Mouse (Mus musculus) intestine, embryonic 16.5 days (tissue): ENCODE data around the gene Cdh20. TPM values are rescaled to one million over a fixed set of nuclear protein-coding genes. Genes with fewer than 3 reads are reported as not detected.

ENCODE experiments used
- ATAC-seq: fragments of 200-750 bp; cut with Nextera tagmentation; 2 replicates; pipeline ENCODE4 v1.8.0; 2017; ENCODE audit warnings: moderate TSS enrichment, moderate library complexity
- H3K27ac ChIP-seq: fragments of 300-500 bp; sonication (generic); 2 replicates; pipeline ENCODE4 v1.5.1; 2014; ENCODE audit warnings: mild to moderate bottlenecking, low read length
- H3K27me3 ChIP-seq: fragments of 300-500 bp; sonication (generic); replicated peaks from 2 replicates; pipeline ENCODE4 v1.6.1; 2014; ENCODE audit warnings: low read length, control low read depth, mixed read lengths; ENCODE audit not compliant: control insufficient read depth, insufficient read depth
- H3K36me3 ChIP-seq: fragments of 300-500 bp; sonication (generic); 2 replicates; pipeline ENCODE4 v1.6.1; 2014; ENCODE audit warnings: low read length, control low read depth; ENCODE audit not compliant: control insufficient read depth, insufficient read depth
- H3K4me1 ChIP-seq: fragments of 300-500 bp; sonication (generic); 2 replicates; pipeline ENCODE4 v1.6.1; 2014; ENCODE audit warnings: low read length, control low read depth, mixed read lengths; ENCODE audit not compliant: control insufficient read depth, insufficient read depth
- H3K4me2 ChIP-seq: fragments of 300-500 bp; sonication (generic); 2 replicates; pipeline ENCODE4 v1.6.1; 2014; ENCODE audit warnings: low read depth, low read length, control low read depth
- H3K4me3 ChIP-seq: fragments of 300-500 bp; sonication (generic); 2 replicates; pipeline ENCODE4 v1.5.1; 2014; ENCODE audit warnings: mild to moderate bottlenecking, low read length
- H3K9ac ChIP-seq: fragments of 300-500 bp; sonication (generic); 2 replicates; pipeline ENCODE4 v1.6.1; 2014; ENCODE audit warnings: low read depth, low read length
- H3K9me3 ChIP-seq: fragments of 300-500 bp; sonication (generic); 2 replicates; pipeline ENCODE4 v1.6.1; 2016; ENCODE audit warnings: low read length, control low read depth; ENCODE audit not compliant: control insufficient read depth
- WGBS: fragments of 180-500 bp; shearing (Covaris S2); extraction: QIAGEN DNeasy Blood & Tissue Kit; methylation state at CpG from one replicate; pipeline ENCODE4 v1.1.7; 2014; 5-methylcytosine and 5-hydroxymethylcytosine counted together
- polyA plus RNA-seq: library from polyadenylated mRNA; unstranded; fragments of >200 nt; fragmentation: Nextera tagmentation; extraction: Ambion mirVana; gene quantifications from 2 replicates; pipeline ENCODE4 v1.2.1, GENCODE M21; 2015

The Cdh20 gene
- polyA plus RNA-seq, 1 experiment from 2014 or later: 0.10 TPM

DNA sequence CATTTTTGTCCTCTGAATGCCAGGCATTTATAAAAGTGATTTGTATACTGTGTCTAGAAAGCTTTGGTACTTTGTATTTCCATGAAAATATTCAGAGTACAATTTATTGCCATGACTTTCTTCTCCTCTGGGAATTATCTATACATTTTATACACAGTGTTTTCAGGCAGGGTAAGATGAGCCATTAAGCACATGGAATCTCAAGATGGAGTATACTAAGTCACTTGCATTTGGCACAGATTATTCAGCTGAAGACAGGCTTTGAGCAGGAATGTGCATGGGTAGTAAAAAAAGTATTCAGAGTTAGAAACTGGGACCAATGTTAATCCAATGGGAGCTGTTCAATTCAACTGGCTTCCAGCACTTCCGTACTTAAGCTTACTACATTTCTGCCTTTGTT, 109.1 kb downstream of the Cdh20 start:
- no peak overlapping the region for H3K4me2 ChIP-seq
- no peaks in the 10 kb centered on the region for H3K4me1 ChIP-seq
- no peak overlapping the region for H3K9ac ChIP-seq
- 70% methylated on average over 1 of the region's 1 CpGs for WGBS
- H3K4me3 ChIP-seq: no peak overlapping the region
- H3K36me3 ChIP-seq: no peaks in the 10 kb centered on the region
- no peak overlapping the region for H3K27ac ChIP-seq
- H3K27me3 ChIP-seq: no peaks in the 10 kb centered on the region
- no peak for ATAC-seq
- no peaks in the 10 kb centered on the region for H3K9me3 ChIP-seq

DNA sequence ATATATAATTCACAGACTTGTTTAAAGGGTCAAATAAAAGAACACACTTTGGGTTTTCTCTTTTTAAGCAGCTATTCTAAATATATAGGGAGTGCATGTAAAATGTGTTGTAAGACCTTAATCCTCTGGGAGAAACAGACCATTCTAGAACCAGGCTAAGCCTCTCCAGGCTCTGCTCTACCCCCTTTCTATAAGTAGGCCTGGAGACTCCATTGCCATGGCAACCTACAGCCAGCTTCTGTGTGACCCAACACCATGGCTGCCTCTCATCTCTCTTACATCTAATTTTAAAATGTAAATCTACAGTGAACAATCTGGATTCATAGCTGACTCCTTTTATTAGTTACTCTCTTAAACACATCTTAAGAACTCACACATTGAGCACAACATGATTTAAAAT, 133.5 kb downstream of the Cdh20 start:
- ATAC-seq: no peak

DNA sequence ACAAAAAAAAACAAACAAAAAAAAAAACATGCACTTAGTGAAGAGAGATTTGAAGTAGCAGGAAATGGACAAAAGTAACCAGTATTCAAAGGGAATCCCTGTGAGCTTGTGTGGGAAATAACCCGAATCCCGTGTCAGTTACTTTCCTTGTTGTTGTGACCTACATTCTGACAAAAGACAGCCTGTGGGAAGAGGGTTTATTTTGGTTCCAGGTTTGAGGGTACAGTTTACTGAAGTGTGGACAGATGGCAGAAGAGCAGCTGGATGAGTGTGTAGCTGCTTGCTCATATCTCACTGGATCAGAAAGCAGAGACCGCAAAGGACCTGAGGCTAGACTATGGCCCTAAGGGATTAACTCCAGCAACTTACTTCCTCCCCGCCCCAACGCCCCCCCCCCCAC, 135.1 kb downstream of the Cdh20 start:
- Histone ChIP-seq H3K4me2 (no peak overlapping the region), H3K9ac (no peak overlapping the region), H3K4me1 (no peaks in the 10 kb centered on the region), H3K36me3 (no peaks in the 10 kb centered on the region), H3K9me3 (no peaks in the 10 kb centered on the region), H3K27ac (no peak overlapping the region), H3K27me3 (no peaks in the 10 kb centered on the region), H3K4me3 (no peak overlapping the region)
- 73% methylated on average over 5 of the region's 5 CpGs for WGBS
- no peak for ATAC-seq

More for the DNA sequence above, 133.5 kb downstream of the Cdh20 start:
- H3K4me3 ChIP-seq: no peak overlapping the region
- H3K36me3 ChIP-seq: no peaks in the 10 kb centered on the region
- no peak overlapping the region for H3K27ac ChIP-seq
- no peaks in the 10 kb centered on the region for H3K9me3 ChIP-seq
- H3K4me2 ChIP-seq: no peak overlapping the region
- H3K9ac ChIP-seq: no peak overlapping the region
- H3K4me1 ChIP-seq: no peaks in the 10 kb centered on the region
- H3K27me3 ChIP-seq: no peaks in the 10 kb centered on the region

DNA sequence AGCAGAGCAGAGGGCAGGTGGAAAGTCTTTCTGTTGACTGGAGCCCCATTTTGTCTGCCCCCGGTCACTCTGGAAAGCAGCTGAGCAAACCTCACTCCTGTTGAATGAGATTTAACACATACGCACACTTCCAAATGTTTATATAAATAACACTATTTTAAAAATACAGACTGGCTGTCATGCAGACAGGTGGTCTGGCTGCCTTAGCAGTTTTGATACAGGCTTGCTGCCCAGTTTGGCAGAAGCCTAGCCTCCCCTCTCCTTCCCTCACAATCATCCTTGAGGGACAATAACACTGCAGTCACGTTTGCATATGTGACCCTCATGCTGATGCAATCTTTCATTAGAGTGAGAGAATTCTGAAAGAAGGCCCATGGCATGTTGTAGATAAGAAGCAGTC, 144.1 kb downstream of the Cdh20 start:
- Histone ChIP-seq H3K4me2 (no peak overlapping the region), H3K9ac (no peak overlapping the region), H3K4me1 (no peaks in the 10 kb centered on the region), H3K9me3 (no peaks in the 10 kb centered on the region), H3K27ac (no peak overlapping the region), H3K36me3 (no peaks in the 10 kb centered on the region), H3K4me3 (no peak overlapping the region), H3K27me3 (no peaks in the 10 kb centered on the region)
- WGBS: 34% methylated on average over 3 of the region's 3 CpGs
- ATAC-seq: no peak

DNA sequence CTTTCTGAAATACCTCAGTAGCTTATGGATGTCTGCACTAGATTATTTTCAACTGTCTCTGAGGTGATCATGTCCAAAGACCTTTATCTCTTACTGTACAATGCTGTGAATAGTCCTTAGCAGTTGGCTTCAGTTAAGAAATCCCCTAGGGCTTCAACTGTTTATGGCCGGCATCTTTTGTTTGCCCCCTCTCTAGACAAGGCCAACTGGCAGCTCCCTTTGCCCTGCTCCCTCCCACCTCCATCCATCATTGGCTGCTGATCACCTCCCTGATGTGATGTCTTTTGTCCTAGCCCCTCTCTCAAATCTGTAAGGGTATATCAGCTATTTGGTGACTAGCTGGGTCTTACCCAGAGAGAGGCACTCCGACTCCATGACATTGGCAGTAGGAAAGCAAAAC, 148.2 kb downstream of the Cdh20 start:
- Histone ChIP-seq H3K36me3 (no peaks in the 10 kb centered on the region), H3K9me3 (no peaks in the 10 kb centered on the region), H3K4me2 (no peak overlapping the region), H3K4me3 (no peak overlapping the region), H3K27ac (no peak overlapping the region), H3K9ac (no peak overlapping the region), H3K27me3 (no peaks in the 10 kb centered on the region), H3K4me1 (no peaks in the 10 kb centered on the region)
- ATAC-seq: no peak
- 72% methylated on average over 2 of the region's 2 CpGs for whole genome bisulfite sequencing

DNA sequence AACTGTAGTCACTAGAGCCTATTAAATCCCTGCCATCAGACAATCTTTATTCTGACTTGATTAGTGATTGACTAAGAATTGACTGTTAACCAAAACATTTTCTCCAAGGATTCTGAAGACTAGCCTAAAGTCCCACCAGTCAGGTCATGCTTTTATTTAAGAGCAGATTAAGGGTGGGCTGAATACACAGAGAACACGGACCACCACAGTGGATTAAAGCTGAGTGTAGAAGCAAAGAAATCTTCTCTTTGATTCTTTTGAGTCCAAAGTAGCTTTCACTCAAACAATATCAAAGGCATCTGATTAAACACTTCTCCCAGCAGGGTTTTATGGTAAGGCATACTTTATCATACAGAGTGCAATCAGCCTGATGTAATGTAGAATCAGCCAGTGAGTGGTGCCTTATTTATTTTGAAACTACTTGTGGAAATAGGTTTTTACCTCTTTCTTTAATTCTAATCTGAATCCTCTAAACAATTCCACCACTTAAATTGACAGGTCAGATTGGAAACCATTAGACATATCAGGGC, 149.0 kb downstream of the Cdh20 start:
- Histone ChIP-seq H3K4me2 (no peak overlapping the region), H3K9ac (no peak overlapping the region), H3K27me3 (no peaks in the 10 kb centered on the region), H3K4me3 (no peak overlapping the region), H3K36me3 (no peaks in the 10 kb centered on the region), H3K4me1 (no peaks in the 10 kb centered on the region), H3K9me3 (no peaks in the 10 kb centered on the region), H3K27ac (no peak overlapping the region)
- WGBS: 49% methylated on average over 1 of the region's 1 CpGs
- no peak for ATAC-seq

DNA sequence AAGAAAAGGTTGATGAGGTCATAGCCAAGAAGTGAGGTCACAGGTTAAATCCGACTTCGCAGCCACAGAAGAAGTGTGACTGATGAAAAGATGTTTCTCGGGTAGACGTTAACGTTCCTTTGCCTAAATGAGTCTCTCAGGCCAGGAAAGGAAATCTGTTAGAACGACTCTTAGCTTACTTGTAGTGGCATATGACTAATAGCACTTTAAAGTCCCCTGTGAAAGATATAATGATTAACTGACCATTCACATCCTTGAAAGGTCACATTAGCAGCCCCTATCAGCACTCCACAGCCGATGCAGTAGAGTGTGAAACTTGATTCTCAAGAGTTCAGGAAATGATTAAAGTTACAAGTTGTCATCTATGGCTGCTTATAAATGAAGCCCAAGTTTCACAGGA, 164.7 kb downstream of the Cdh20 start:
- H3K9me3 ChIP-seq: no peaks in the 10 kb centered on the region
- no peaks in the 10 kb centered on the region for H3K27me3 ChIP-seq
- H3K4me3 ChIP-seq: no peak overlapping the region
- no peak for ATAC-seq
- WGBS: 36% methylated on average over 7 of the region's 7 CpGs
- H3K27ac ChIP-seq: no peak overlapping the region
- no peaks in the 10 kb centered on the region for H3K4me1 ChIP-seq
- H3K36me3 ChIP-seq: no peaks in the 10 kb centered on the region
- no peak overlapping the region for H3K9ac ChIP-seq
- no peak overlapping the region for H3K4me2 ChIP-seq

DNA sequence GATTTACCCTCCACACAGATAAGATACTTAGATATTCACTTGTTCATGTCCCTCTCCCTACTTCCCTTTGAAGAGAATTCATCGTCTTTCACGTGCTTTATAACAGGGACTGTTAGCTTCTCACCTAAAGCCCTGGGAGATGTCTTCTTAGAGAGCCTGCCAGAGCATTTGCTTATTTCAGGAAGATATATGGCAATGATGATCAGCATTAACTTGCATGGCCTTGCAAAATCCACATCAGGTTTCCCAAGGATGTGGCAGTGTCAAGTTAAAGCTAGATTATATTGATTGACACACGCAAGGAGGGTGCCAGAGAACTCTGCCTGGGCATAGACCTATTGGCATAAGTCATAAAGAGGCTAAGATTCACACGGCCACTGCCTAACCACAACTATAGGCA, 168.6 kb downstream of the Cdh20 start:
- Histone ChIP-seq H3K4me2 (no peak overlapping the region), H3K27me3 (no peaks in the 10 kb centered on the region), H3K27ac (no peak overlapping the region), H3K4me1 (no peaks in the 10 kb centered on the region), H3K4me3 (no peak overlapping the region), H3K36me3 (no peaks in the 10 kb centered on the region), H3K9ac (no peak overlapping the region), H3K9me3 (no peaks in the 10 kb centered on the region)
- WGBS: 81% methylated on average over 4 of the region's 4 CpGs
- no peak for ATAC-seq

DNA sequence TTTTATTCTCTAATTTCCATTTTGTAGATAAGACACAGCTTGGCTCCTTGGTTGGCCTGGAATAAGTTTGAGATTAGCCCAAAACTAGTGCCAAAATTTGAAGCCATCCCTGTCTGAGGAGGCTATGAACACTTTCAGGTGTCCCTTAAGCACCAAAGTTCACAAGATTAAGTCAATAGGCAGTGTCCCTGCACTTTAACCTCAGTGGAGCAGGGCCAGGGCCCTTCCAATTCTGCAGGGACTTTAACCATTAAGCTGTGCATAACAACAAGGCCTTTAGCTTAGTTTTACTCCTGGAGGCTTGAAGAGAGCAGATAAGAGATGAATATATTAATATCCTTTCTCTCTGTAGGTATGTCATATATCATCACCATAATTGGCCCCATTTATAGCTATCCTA, 170.8 kb downstream of the Cdh20 start:
- no peak overlapping the region for H3K27ac ChIP-seq
- no peaks in the 10 kb centered on the region for H3K36me3 ChIP-seq
- H3K9ac ChIP-seq: no peak overlapping the region
- no peaks in the 10 kb centered on the region for H3K27me3 ChIP-seq
- no peak overlapping the region for H3K4me2 ChIP-seq
- 0 out of 2 replicates have a peak, but pooled peaks have one; percentile 21 for ATAC-seq
- no peaks in the 10 kb centered on the region for H3K4me1 ChIP-seq
- H3K9me3 ChIP-seq: no peaks in the 10 kb centered on the region
- H3K4me3 ChIP-seq: no peak overlapping the region

DNA sequence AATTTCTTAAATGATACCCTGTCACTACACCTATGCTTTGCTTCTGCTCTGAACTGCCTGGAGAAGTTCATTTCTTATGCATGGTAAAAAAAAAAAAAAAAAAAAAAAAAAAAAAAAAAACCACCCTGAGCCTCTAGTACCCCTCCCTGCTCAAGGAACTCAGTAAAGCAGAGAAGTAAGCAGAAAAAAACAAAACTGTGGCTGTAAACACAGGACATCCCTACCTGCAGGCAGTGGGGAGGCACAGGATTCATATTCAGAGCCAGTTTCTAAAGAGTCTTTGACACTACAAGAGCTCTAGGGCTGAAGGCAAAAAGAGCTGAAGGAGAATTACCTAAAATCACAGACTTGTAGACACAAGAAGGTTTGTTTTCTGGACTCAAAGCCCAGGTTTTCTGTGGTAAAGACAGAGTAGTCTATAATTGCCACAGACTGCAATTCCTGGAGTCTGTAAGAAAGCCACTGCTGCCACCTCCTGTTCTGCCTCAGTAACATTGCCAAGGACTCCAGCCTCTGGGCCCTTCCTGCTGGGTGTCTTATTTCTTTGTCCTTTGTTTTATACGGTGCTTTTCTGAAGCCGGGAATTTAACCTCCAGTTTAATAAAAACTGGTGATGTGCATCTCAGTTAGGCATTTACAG, 176.3 kb downstream of the Cdh20 start:
- Histone ChIP-seq H3K36me3 (no peaks in the 10 kb centered on the region), H3K27me3 (no peaks in the 10 kb centered on the region), H3K4me2 (no peak overlapping the region), H3K4me3 (no peak overlapping the region), H3K9ac (no peak overlapping the region), H3K27ac (no peak overlapping the region), H3K4me1 (no peaks in the 10 kb centered on the region), H3K9me3 (no peaks in the 10 kb centered on the region)
- ATAC-seq: peak; percentile 72
- WGBS: 26% methylated on average over 2 of the region's 2 CpGs
